Mouse (Mus musculus): ENCODE data around the gene Frat2. TPM values are rescaled to one million over a fixed set of nuclear protein-coding genes. Genes with fewer than 3 reads are reported as not detected.
"Not testable (repeated sequence)": the region's sequence is repeated elsewhere in the genome, so short reads cannot be mapped to it uniquely, and the experiment has no call there.

Gene Frat2
- total and polyA plus RNA-seq, 3 experiments = 1.4 to 4.9 (median 2.7) TPM

- no peak for DNase-seq
- Histone ChIP-seq H3K4me1 (ENCODE audit: control insufficient read depth, insufficient read depth, low read length) (no peaks in the 10 kb centered on the region), H3K4me3 (no peak overlapping the region), H3K27ac (no peak overlapping the region), H3K36me3 (ENCODE audit: control insufficient read depth, insufficient read depth, low read length) (no peaks in the 10 kb centered on the region), H3K27me3 (ENCODE audit: control insufficient read depth, insufficient read depth, low read length) (no peaks in the 10 kb centered on the region), H3K79me2 (replicated peaks; ENCODE audit: control insufficient read depth, insufficient read depth, low read length) (no peaks in the 10 kb centered on the region), H3K9ac (ENCODE audit: low read depth, low read length) (no peak overlapping the region)
- WGBS = 94% methylated on average over 9 of the region's 9 CpGs
- TF ChIP-seq POLR2A (IDR thresholded peaks at IDR 0.05; ENCODE audit: insufficient read depth, low read depth, low read length) (no peak), EP300 (IDR thresholded peaks at IDR 0.05; ENCODE audit: insufficient read depth, low read depth, low read length) (no peak), CTCF (IDR thresholded peaks at IDR 0.05) (no peak)
- intact Hi-C loops (cut with DNase I) = no loop called here
Observed at GRCm38 (mm10) chr19:41883882-41884281, 36.0 kb upstream of the Frat2 start.

DNA sequence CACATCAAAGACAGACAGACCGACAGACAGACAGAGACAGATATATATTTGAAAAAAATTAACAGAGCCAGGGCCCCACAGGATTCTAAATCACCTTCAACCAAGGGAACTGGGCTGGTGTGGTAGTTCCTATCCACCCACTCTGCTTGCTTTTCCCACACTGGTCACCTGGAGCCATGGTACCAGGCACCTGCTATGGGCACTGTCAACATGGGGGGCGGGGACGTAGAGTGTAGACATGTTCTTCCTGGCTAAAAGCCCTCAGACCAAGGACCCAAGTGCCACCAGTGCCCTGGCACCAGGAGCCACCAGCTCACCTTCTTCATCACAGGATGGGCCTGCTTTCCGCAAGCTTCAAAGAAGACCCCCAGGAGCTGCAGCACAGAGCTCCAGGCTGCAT, 33.9 kb upstream of the Frat2 start:
- Histone ChIP-seq H3K4me1 (ENCODE audit: control insufficient read depth, insufficient read depth, low read length) (no peaks in the 10 kb centered on the region), H3K27me3 (ENCODE audit: control insufficient read depth, insufficient read depth, low read length) (no peaks in the 10 kb centered on the region), H3K79me2 (replicated peaks; ENCODE audit: control insufficient read depth, insufficient read depth, low read length) (no peaks in the 10 kb centered on the region), H3K9ac (ENCODE audit: low read depth, low read length) (no peak overlapping the region), H3K4me3 (no peak overlapping the region), H3K27ac (no peak overlapping the region), H3K36me3 (ENCODE audit: control insufficient read depth, insufficient read depth, low read length) (no peaks in the 10 kb centered on the region)
- WGBS = 99% methylated on average over 4 of the region's 4 CpGs
- no peak for DNase-seq
- TF ChIP-seq POLR2A (IDR thresholded peaks at IDR 0.05; ENCODE audit: insufficient read depth, low read depth, low read length) (no peak), CTCF (IDR thresholded peaks at IDR 0.05) (no peak), EP300 (IDR thresholded peaks at IDR 0.05; ENCODE audit: insufficient read depth, low read depth, low read length) (no peak)
- intact Hi-C loops (cut with DNase I) = no loop called here

DNA sequence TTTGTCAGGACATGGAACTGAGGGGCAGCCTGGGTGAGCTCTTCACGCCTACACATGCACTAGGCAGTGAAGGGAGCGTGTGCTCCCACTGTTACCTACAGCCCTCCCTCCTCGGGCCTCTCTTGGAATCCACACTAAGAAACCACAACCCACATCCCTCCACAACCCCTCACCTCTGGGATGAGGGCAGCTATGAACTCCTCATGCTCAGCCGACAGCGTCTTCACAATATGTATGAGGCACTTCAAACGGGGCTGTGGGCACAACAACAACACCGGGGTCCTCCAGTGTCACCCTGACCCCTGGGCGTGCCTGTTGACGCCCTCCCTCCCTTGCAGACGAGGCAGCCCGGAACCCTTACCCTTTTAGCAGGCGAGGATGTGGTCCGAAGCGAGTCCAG, 26.4 kb upstream of the Frat2 start:
- H3K79me2 ChIP-seq (replicated peaks; ENCODE audit: control insufficient read depth, insufficient read depth, low read length) = no peaks in the 10 kb centered on the region
- no peak for TF ChIP-seq CTCF (IDR thresholded peaks at IDR 0.05)
- no peak for TF ChIP-seq POLR2A (IDR thresholded peaks at IDR 0.05; ENCODE audit: insufficient read depth, low read depth, low read length)
- no peak for TF ChIP-seq EP300 (IDR thresholded peaks at IDR 0.05; ENCODE audit: insufficient read depth, low read depth, low read length)
- H3K4me1 ChIP-seq (ENCODE audit: control insufficient read depth, insufficient read depth, low read length) = no peaks in the 10 kb centered on the region
- H3K27ac ChIP-seq = no peak overlapping the region
- no peaks in the 10 kb centered on the region for H3K36me3 ChIP-seq (ENCODE audit: control insufficient read depth, insufficient read depth, low read length)
- H3K9ac ChIP-seq (ENCODE audit: low read depth, low read length) = no peak overlapping the region
- intact Hi-C loops (cut with DNase I) = no loop called here
- no peaks in the 10 kb centered on the region for H3K27me3 ChIP-seq (ENCODE audit: control insufficient read depth, insufficient read depth, low read length)
- WGBS = 89% methylated on average over 14 of the region's 14 CpGs
- no peak for DNase-seq
- H3K4me3 ChIP-seq = no peak overlapping the region

- Histone ChIP-seq H3K27ac (no peak overlapping the region), H3K27me3 (ENCODE audit: control insufficient read depth, insufficient read depth, low read length) (no peaks in the 10 kb centered on the region), H3K79me2 (replicated peaks; ENCODE audit: control insufficient read depth, insufficient read depth, low read length) (no peaks in the 10 kb centered on the region), H3K4me1 (ENCODE audit: control insufficient read depth, insufficient read depth, low read length) (no peaks in the 10 kb centered on the region), H3K4me3 (no peak overlapping the region), H3K36me3 (ENCODE audit: control insufficient read depth, insufficient read depth, low read length) (no peaks in the 10 kb centered on the region), H3K9ac (ENCODE audit: low read depth, low read length) (no peak overlapping the region)
- no peak for DNase-seq
- 63% methylated on average over 2 of the region's 2 CpGs for WGBS
- intact Hi-C loops (cut with DNase I) = no loop called here
- TF ChIP-seq EP300 (IDR thresholded peaks at IDR 0.05; ENCODE audit: insufficient read depth, low read depth, low read length) = no peak
- no peak for TF ChIP-seq POLR2A (IDR thresholded peaks at IDR 0.05; ENCODE audit: insufficient read depth, low read depth, low read length)
- no peak for TF ChIP-seq CTCF (IDR thresholded peaks at IDR 0.05)
Observed at GRCm38 (mm10) chr19:41872285-41872684, 24.4 kb upstream of the Frat2 start.

DNA sequence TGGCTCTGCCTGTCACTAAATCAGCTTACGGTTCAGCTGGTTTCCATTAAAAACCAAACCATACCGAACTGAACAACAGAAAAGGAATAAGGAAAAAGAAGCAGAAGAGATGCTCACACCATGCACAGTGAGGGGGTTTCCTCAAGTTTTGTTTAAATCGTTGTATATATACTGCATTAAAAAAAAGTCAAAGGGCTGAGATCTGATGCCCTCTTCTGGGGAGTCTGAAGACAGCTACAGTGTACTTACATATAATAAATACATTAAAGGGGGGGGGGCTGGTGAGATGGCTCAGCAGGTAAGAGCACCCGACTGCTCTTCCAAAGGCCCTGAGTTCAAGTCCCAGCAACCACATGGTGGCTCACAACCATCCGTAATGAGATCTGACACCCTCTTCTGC, 22.0 kb upstream of the Frat2 start:
- H3K79me2 ChIP-seq (replicated peaks; ENCODE audit: control insufficient read depth, insufficient read depth, low read length); H3K4me1 ChIP-seq (ENCODE audit: control insufficient read depth, insufficient read depth, low read length); H3K4me3 ChIP-seq; H3K27me3 ChIP-seq (ENCODE audit: control insufficient read depth, insufficient read depth, low read length); H3K9ac ChIP-seq (ENCODE audit: low read depth, low read length); DNase-seq; intact Hi-C loops (cut with DNase I); H3K36me3 ChIP-seq (ENCODE audit: control insufficient read depth, insufficient read depth, low read length); H3K27ac ChIP-seq: not testable (repeated sequence)
- peak; percentile 27; the same call in 1 of the 2 replicates for TF ChIP-seq CTCF (IDR thresholded peaks at IDR 0.05)
- WGBS = 75% methylated on average over 5 of the region's 5 CpGs

GRCm38 (mm10) chr19:41869296-41869695, 21.4 kb upstream of the Frat2 start:
- H3K27ac ChIP-seq = no peak overlapping the region
- H3K4me1 ChIP-seq (ENCODE audit: control insufficient read depth, insufficient read depth, low read length) = no peaks in the 10 kb centered on the region
- DNase-seq = no peak
- 97% methylated on average over 5 of the region's 5 CpGs for WGBS
- H3K9ac ChIP-seq (ENCODE audit: low read depth, low read length) = no peak overlapping the region
- H3K79me2 ChIP-seq (replicated peaks; ENCODE audit: control insufficient read depth, insufficient read depth, low read length) = no peaks in the 10 kb centered on the region
- H3K4me3 ChIP-seq = no peak overlapping the region
- no peaks in the 10 kb centered on the region for H3K36me3 ChIP-seq (ENCODE audit: control insufficient read depth, insufficient read depth, low read length)
- TF ChIP-seq POLR2A (IDR thresholded peaks at IDR 0.05; ENCODE audit: insufficient read depth, low read depth, low read length) = no peak
- no peak for TF ChIP-seq CTCF (IDR thresholded peaks at IDR 0.05)
- TF ChIP-seq EP300 (IDR thresholded peaks at IDR 0.05; ENCODE audit: insufficient read depth, low read depth, low read length) = no peak
- no peaks in the 10 kb centered on the region for H3K27me3 ChIP-seq (ENCODE audit: control insufficient read depth, insufficient read depth, low read length)
- intact Hi-C loops (cut with DNase I) = no loop called here
